Mouse (Mus musculus): ENCODE results near the gene Pbxip1. TPM values are rescaled to one million over a fixed set of nuclear protein-coding genes. Genes with fewer than 3 reads are reported as not detected.

Gene Pbxip1
- polyA plus RNA-seq, 1 experiment from 2014 or later, result 20.4 TPM

DNA sequence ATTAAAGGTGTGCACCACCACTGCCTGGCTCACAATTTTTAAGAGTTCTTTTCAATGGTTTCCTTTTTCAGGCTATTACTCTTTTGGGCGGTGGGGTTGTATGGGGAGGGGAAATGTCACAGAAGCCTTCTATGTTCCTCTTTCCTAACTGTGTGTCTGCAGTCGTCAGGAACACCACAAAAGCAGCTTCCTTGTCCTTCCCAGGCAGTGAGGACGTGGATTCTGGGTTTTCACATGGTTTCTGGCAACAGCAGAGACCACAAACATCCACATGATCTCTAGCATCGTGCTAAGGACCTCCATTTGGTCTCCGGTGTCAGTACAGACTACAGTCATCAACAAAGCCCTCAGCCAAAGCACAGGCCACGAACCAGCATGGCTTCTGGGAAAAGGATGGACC lies 37.3 kb downstream of the Pbxip1 start:
- 82% methylated on average over 6 of the region's 6 CpGs for WGBS
- Histone ChIP-seq H3K9me3 (no peaks in the 10 kb centered on the region), H3K36me3 (peaks cover 17% of the 10 kb centered on the region), H3K4me3 (no peak overlapping the region), H3K27me3 (no peaks in the 10 kb centered on the region), H3K4me2 (no peak overlapping the region), H3K4me1 (replicated peaks) (no peaks in the 10 kb centered on the region), H3K27ac (replicated peaks) (no peak overlapping the region), H3K9ac (no peak overlapping the region)
- no peak for ATAC-seq (ENCODE audit: low FRiP score, low read depth)

DNA sequence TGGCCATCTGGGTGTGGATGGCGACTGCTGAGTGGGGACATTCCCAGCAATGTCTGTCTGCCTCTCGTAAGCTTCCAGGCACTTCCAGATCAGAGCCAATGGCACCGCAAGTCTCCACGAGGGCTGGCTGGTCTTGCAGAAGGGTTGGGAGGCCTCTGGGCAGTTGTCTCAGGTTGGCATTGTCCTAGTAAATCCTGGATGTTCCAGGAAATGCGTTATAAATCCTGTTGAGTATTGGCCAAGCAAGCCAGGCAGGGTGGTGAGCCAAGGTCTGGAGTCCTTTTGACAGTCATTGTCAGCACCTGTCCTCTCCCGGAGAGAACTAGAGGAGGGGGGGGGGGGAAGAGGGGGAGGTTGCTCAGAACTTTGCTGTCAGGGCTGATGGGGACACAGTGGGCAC lies 42.5 kb downstream of the Pbxip1 start:
- Histone ChIP-seq H3K27ac (replicated peaks) (no peak overlapping the region), H3K4me3 (no peak overlapping the region), H3K27me3 (no peaks in the 10 kb centered on the region), H3K36me3 (no peaks in the 10 kb centered on the region), H3K4me2 (no peak overlapping the region), H3K9me3 (no peaks in the 10 kb centered on the region), H3K9ac (no peak overlapping the region), H3K4me1 (replicated peaks) (no peaks in the 10 kb centered on the region)
- no peak for ATAC-seq (ENCODE audit: low FRiP score, low read depth)
- WGBS, result 75% methylated on average over 6 of the region's 6 CpGs

DNA sequence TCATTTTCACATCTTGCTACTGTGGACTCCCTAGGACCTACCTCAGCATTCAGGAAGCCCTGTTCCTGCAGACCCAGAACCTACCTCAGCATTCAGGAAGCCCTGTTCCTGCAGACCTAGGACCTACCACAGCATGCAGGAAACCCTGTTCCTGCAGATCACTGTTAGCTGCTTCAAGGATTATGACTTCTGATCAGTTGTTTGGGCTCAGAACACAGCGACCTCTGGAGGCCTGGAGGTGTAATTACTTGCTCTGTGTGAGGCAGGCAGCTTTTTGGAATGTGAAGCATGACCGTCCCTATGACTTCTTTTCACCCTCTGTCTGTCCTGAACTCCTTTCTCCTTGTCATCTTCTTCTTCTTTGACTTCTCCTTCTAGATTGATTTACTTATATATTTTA lies 45.0 kb downstream of the Pbxip1 start:
- no peak overlapping the region for H3K27ac ChIP-seq (replicated peaks)
- no peak for ATAC-seq (ENCODE audit: low FRiP score, low read depth)
- no peaks in the 10 kb centered on the region for H3K36me3 ChIP-seq
- no peak overlapping the region for H3K9ac ChIP-seq
- H3K4me3 ChIP-seq, result no peak overlapping the region
- no peaks in the 10 kb centered on the region; the same call in 1 of the 2 replicates for H3K4me1 ChIP-seq (replicated peaks)
- 47% methylated on average over 2 of the region's 2 CpGs for WGBS
- H3K27me3 ChIP-seq, result no peaks in the 10 kb centered on the region
- H3K4me2 ChIP-seq, result no peak overlapping the region
- no peaks in the 10 kb centered on the region for H3K9me3 ChIP-seq

DNA sequence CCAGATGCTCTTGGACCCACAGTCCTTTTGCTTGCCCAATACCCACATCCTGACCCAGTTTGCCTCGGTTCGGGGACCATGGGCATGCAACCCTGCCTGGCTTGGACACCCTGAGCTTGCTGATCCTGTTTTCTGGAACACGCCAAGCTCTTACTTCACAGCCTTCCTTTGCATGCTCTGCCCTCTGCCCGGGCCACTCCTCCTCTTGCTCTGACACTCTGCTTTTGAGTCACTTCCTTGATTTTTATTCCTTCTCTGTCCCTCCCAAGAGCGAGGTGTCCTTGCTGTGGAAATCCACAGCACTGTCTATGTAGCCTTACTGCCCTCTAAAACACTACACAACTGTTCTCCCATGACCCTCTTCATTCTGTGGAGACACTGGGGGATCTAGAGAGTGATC lies 45.7 kb downstream of the Pbxip1 start:
- no peaks in the 10 kb centered on the region for H3K27me3 ChIP-seq
- H3K4me1 ChIP-seq (replicated peaks), result no peaks in the 10 kb centered on the region; the same call in 1 of the 2 replicates
- H3K36me3 ChIP-seq, result no peaks in the 10 kb centered on the region
- H3K4me2 ChIP-seq, result no peak overlapping the region
- no peak overlapping the region for H3K9ac ChIP-seq
- no peaks in the 10 kb centered on the region for H3K9me3 ChIP-seq
- H3K4me3 ChIP-seq, result no peak overlapping the region
- no peak for ATAC-seq (ENCODE audit: low FRiP score, low read depth)
- H3K27ac ChIP-seq (replicated peaks), result no peak overlapping the region
- 93% methylated on average over 5 of the region's 5 CpGs for WGBS

DNA sequence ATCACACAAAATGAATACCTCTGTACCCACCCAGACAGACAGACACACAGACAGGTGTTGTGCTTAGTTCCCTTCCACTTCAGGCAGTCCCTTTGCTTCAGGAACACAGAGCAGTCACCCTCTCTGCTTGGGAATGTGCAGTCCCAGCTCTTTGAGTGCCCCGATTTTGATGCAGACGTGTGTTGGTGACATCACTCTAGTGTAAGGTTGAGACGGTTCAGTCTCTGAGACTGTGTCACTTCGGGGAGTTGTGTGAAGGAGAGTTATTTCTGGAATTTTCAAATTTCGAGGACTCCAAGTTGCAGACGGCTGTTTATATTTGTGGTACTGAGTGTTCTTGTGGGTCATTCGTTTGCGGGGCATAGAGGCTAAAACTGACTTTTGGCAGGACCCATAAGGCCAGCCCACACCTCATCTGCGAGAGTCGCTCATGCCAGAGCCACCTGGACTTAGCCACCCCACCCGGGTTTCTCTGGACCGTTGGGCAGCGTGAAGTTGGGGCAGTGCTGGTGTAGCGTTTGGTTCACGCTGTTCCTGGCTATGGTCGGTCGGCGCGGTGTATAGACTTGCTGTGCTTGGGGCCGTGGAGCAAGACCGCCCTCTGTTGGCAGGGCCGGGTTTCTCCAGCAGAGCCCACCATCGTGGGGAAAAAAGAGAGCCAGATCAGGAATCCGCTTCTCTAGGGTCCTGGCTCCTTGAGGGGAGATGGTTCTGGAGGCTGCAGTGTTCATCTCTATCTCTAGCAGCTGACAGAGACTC lies 48.4 kb downstream of the Pbxip1 start:
- H3K27me3 ChIP-seq, result 0 out of 2 replicates have a peak, but pooled peaks cover 4% of the 10 kb centered on the region
- H3K9ac ChIP-seq, result no peak overlapping the region
- H3K4me3 ChIP-seq, result no peak overlapping the region
- peak overlapping the region; percentile 32; the same call in 1 of the 2 replicates for H3K4me2 ChIP-seq
- peak; percentile 48; the same call in 1 of the 2 replicates for ATAC-seq (ENCODE audit: low FRiP score, low read depth)
- no peak overlapping the region for H3K27ac ChIP-seq (replicated peaks)
- no peaks in the 10 kb centered on the region for H3K9me3 ChIP-seq
- H3K4me1 ChIP-seq (replicated peaks), result no peaks in the 10 kb centered on the region; the same call in 1 of the 2 replicates
- 22% methylated on average over 24 of the region's 24 CpGs for WGBS
- no peaks in the 10 kb centered on the region for H3K36me3 ChIP-seq

DNA sequence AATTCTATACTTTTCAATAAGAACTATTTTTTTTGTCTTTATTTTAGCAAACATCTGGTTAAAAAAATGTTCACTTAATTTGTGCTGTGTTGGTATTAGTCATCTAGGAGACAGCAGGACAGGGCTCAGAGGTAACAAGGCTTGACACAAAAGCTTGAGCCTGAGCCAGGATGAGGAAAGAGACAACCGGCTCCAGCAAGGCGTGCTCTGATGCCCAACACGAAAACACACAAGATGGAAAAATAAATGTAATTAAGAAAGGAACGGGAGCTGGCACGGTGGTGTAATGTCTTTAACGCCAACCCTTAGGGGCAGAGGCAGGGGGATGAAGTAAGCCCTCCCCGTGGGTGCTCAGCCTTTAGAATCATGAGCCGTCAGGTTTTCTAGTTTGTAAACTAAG lies 49.6 kb downstream of the Pbxip1 start:
- 69% methylated on average over 8 of the region's 8 CpGs for WGBS
- ATAC-seq (ENCODE audit: low FRiP score, low read depth), result no peak
- Histone ChIP-seq H3K4me1 (replicated peaks) (no peaks in the 10 kb centered on the region; the same call in 1 of the 2 replicates), H3K27me3 (0 out of 2 replicates have a peak, but pooled peaks cover 4% of the 10 kb centered on the region), H3K27ac (replicated peaks) (no peak overlapping the region), H3K9ac (no peak overlapping the region), H3K4me2 (no peak overlapping the region), H3K9me3 (no peaks in the 10 kb centered on the region), H3K4me3 (no peak overlapping the region), H3K36me3 (no peaks in the 10 kb centered on the region)

DNA sequence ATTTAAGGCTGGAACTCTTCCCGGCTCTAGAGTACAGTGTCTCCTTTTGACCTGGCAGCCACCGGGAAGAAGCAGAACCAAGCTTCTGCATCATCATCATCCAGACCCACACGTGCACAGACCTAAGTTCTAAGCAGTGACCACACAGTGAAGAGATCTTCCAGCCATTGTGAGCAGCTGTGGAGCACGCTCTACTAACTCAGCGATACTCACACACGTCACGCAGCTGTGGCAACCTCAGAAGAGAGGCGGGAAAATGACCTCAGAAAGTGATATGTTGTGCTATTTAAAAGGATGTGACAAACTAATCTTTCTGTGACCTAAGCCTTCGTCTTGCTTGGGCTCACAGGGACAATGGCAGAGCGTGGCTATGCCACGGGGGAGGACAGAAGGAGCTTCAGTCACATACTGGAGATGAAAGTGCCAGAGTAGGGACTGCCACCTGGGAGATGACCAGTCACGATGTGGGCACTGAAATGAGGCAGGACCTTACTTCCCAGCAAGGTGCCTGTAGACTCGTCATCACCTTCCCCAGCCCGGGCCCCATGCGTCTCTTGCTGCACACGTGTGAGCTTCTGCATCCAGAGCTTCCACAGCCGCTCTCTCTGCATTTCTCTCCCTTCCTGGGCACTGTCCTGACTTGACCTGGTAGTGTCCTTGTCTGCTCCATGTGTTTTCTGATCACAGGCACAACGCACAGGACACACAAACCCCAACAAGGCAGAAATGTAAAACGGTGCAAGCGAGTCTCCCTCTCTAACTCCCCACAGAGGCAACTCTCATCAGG lies 50.6 kb downstream of the Pbxip1 start:
- H3K36me3 ChIP-seq, result no peaks in the 10 kb centered on the region
- H3K4me3 ChIP-seq, result no peak overlapping the region
- H3K9me3 ChIP-seq, result no peaks in the 10 kb centered on the region
- WGBS, result 64% methylated on average over 20 of the region's 20 CpGs
- no peak for ATAC-seq (ENCODE audit: low FRiP score, low read depth)
- H3K9ac ChIP-seq, result no peak overlapping the region
- H3K4me1 ChIP-seq (replicated peaks), result no peaks in the 10 kb centered on the region; the same call in 1 of the 2 replicates
- no peak overlapping the region for H3K4me2 ChIP-seq
- no peak overlapping the region for H3K27ac ChIP-seq (replicated peaks)
- 0 out of 2 replicates have a peak, but pooled peaks cover 4% of the 10 kb centered on the region for H3K27me3 ChIP-seq

DNA sequence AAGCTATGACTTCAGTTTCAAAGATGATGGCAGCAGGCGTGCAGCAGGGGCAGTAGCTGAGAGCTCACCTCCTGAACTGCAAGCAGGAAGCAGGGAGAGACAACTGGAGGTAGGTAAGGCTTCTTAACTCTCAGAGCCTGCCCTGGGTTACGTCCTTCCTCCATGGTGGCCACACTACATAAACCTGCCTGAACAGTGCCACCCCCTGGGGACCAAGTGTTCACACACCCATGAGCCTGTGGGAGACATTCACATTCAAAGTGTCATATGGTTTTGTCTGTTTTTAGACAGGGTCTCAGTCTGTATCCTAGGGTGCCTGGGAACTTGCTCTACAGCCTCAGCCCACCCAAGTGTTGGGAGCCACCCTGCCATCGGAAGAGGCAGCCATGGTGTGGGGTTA lies 54.3 kb downstream of the Pbxip1 start:
- Histone ChIP-seq H3K4me3 (no peak overlapping the region), H3K27ac (replicated peaks) (no peak overlapping the region), H3K4me1 (replicated peaks) (peaks cover 7% of the 10 kb centered on the region), H3K9me3 (no peaks in the 10 kb centered on the region), H3K36me3 (no peaks in the 10 kb centered on the region), H3K4me2 (no peak overlapping the region), H3K9ac (no peak overlapping the region), H3K27me3 (0 out of 2 replicates have a peak, but pooled peaks cover 4% of the 10 kb centered on the region)
- WGBS, result 93% methylated on average over 3 of the region's 3 CpGs
- ATAC-seq (ENCODE audit: low FRiP score, low read depth), result no peak

DNA sequence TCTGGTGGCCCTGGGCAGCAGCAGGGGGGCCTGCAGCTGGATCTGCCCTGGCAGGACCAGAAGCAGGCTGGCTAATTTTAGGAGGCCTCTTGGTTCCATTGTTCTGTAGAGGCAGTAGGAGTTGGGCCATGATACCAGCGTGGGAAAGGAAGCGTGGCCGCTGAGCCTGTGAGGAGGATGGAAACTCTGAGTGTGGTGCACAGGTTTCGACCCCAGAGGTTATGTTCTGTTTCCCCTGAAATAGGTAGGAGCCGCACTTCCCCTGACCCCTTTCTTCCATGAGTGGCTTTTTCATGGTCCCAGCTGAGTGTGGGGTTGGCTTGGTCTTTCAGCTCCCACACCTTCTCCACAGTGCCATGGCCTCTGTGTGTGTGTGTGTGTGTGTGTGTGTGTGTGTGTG lies 55.1 kb downstream of the Pbxip1 start:
- no peak for ATAC-seq (ENCODE audit: low FRiP score, low read depth)
- Histone ChIP-seq H3K27ac (replicated peaks) (no peak overlapping the region), H3K4me2 (no peak overlapping the region), H3K36me3 (no peaks in the 10 kb centered on the region), H3K9me3 (no peaks in the 10 kb centered on the region), H3K9ac (no peak overlapping the region), H3K4me3 (no peak overlapping the region), H3K27me3 (0 out of 2 replicates have a peak, but pooled peaks cover 4% of the 10 kb centered on the region), H3K4me1 (replicated peaks) (peaks cover 7% of the 10 kb centered on the region)
- WGBS, result 78% methylated on average over 5 of the region's 5 CpGs

DNA sequence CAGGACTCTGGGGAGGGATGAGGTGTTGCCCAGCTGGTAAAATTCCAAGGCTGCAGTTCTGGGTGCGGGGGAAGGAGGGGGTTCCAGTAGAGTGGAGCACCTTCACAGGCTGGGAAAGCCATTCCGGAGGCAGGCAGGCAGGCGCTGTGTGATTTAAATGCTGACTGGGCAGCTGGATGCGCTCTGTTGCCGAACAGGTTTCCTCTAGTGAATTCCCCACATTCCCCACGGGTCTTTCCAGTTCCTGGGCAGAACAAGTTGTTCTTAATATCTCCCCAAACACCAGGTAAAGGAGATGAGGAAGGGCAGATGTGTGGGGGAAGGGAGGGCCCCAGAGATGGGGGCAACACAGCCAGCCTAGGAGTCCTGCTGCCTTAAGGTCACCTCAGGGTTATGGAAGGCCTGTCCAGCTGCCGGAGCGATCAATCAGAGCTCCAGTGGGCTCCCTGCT lies 56.2 kb downstream of the Pbxip1 start:
- 43% methylated on average over 8 of the region's 8 CpGs for WGBS
- no peak overlapping the region for H3K9ac ChIP-seq
- H3K9me3 ChIP-seq, result no peaks in the 10 kb centered on the region
- no peak overlapping the region for H3K4me3 ChIP-seq
- peaks cover 7% of the 10 kb centered on the region for H3K4me1 ChIP-seq (replicated peaks)
- H3K27me3 ChIP-seq, result 0 out of 2 replicates have a peak, but pooled peaks cover 4% of the 10 kb centered on the region
- no peak overlapping the region for H3K4me2 ChIP-seq
- ATAC-seq (ENCODE audit: low FRiP score, low read depth), result no peak
- no peaks in the 10 kb centered on the region for H3K36me3 ChIP-seq
- no peak overlapping the region; the same call in 1 of the 2 replicates for H3K27ac ChIP-seq (replicated peaks)

DNA sequence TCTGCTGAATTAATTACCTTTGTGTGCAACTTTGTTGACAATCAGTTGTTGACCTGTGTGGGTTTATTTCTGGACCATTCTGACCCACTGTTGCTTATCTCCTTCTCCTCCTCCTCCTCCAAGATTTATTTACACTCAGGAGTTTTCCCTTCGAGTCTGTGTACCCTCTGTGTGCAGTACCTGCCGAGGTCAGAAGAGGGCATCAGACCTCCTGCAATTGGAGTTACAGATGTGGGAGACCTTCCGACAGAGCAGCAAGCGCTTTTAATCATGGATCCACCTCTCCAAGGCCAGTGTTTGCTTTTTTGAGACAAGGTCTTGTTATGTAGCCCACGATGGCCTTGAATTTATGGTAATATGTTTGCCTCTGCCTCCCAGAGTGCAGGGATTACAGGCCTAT lies 58.1 kb downstream of the Pbxip1 start:
- Histone ChIP-seq H3K36me3 (no peaks in the 10 kb centered on the region), H3K4me2 (no peak overlapping the region), H3K9ac (no peak overlapping the region), H3K27ac (replicated peaks) (no peak overlapping the region), H3K4me1 (replicated peaks) (peaks cover 7% of the 10 kb centered on the region), H3K9me3 (no peaks in the 10 kb centered on the region), H3K4me3 (no peak overlapping the region), H3K27me3 (0 out of 2 replicates have a peak, but pooled peaks cover 2% of the 10 kb centered on the region)
- no peak for ATAC-seq (ENCODE audit: low FRiP score, low read depth)
- 93% methylated on average over 5 of the region's 5 CpGs for WGBS

DNA sequence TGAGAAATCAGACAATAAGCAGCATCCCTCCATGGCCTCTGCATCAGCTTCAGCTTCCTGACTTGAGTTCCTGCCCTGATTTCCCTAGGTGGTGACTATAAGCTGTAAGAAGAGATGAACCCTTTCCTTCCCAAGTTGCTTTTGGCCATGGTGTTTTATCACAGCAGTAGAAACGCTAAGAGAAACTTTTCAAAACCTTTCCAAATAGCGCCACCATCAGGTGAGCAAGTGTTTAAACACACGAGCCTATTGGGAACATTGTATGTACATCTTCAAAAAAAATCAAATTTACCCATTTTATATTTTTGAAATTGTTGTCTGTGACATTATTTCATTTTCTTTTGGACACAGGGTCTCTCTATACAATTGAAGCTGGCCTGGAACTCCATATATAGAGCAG lies 59.9 kb downstream of the Pbxip1 start:
- Histone ChIP-seq H3K27ac (replicated peaks) (no peak overlapping the region), H3K4me2 (no peak overlapping the region), H3K4me1 (replicated peaks) (peaks cover 7% of the 10 kb centered on the region), H3K9me3 (no peaks in the 10 kb centered on the region), H3K9ac (no peak overlapping the region), H3K36me3 (no peaks in the 10 kb centered on the region), H3K27me3 (no peaks in the 10 kb centered on the region), H3K4me3 (no peak overlapping the region)
- 77% methylated on average over 3 of the region's 3 CpGs for WGBS
- ATAC-seq (ENCODE audit: low FRiP score, low read depth), result no peak

Measured in hindbrain, embryonic 15.5 days (tissue).